Mouse (Mus musculus) midbrain, embryonic 13.5 days (tissue): ENCODE measurements around the gene Dip2b. TPM values are rescaled to one million over a fixed set of nuclear protein-coding genes. Genes with fewer than 3 reads are reported as not detected.

Experiments
- ATAC-seq: fragments of 200-750 bp; cut with Nextera tagmentation; 2 replicates; pipeline ENCODE4 v1.8.0; 2017; ENCODE audit warnings: mild to moderate bottlenecking, moderate TSS enrichment, moderate library complexity
- H3K27ac ChIP-seq: fragments of 300-500 bp; sonication (generic); 2 replicates; pipeline ENCODE4 v1.5.1; 2015; ENCODE audit warnings: inconsistent platforms, mild to moderate bottlenecking, moderate library complexity
- H3K27me3 ChIP-seq: fragments of 300-500 bp; sonication (generic); 2 replicates; pipeline ENCODE4 v1.6.1; 2015; ENCODE audit warnings: mild to moderate bottlenecking, inconsistent platforms
- H3K36me3 ChIP-seq: fragments of 300-500 bp; sonication (generic); 2 replicates; pipeline ENCODE4 v1.6.1; 2015; ENCODE audit warnings: mild to moderate bottlenecking, inconsistent platforms
- H3K4me1 ChIP-seq: fragments of 300-500 bp; sonication (generic); replicated peaks from 2 replicates; pipeline ENCODE4 v1.6.1; 2015; ENCODE audit warnings: inconsistent platforms
- H3K4me2 ChIP-seq: fragments of 300-500 bp; sonication (generic); replicated peaks from 2 replicates; pipeline ENCODE4 v1.6.1; 2015; ENCODE audit warnings: moderate library complexity, mild to moderate bottlenecking, inconsistent platforms
- H3K4me3 ChIP-seq: fragments of 300-500 bp; sonication (generic); replicated peaks from 2 replicates; pipeline ENCODE4 v1.5.1; 2015; ENCODE audit warnings: mild to moderate bottlenecking, inconsistent platforms
- H3K9ac ChIP-seq: fragments of 300-500 bp; sonication (generic); replicated peaks from 2 replicates; pipeline ENCODE4 v1.6.1; 2015; ENCODE audit warnings: mild to moderate bottlenecking, inconsistent platforms
- H3K9me3 ChIP-seq: fragments of 300-500 bp; sonication (generic); 2 replicates; pipeline ENCODE4 v1.6.1; 2016; ENCODE audit warnings: mild to moderate bottlenecking, inconsistent platforms
- WGBS: fragments of 180-500 bp; shearing (Covaris S2); methylation state at CpG from one replicate; pipeline ENCODE4 v1.1.7; 2015; 5-methylcytosine and 5-hydroxymethylcytosine counted together
- polyA plus RNA-seq: library from polyadenylated mRNA; unstranded; fragments of >200 nt; fragmentation: Nextera tagmentation; extraction: Ambion mirVana; gene quantifications from 2 replicates; pipeline ENCODE4 v1.2.1, GENCODE M21; 2015

Dip2b gene
- polyA plus RNA-seq, 1 experiment from 2014 or later, result 24.1 TPM

DNA sequence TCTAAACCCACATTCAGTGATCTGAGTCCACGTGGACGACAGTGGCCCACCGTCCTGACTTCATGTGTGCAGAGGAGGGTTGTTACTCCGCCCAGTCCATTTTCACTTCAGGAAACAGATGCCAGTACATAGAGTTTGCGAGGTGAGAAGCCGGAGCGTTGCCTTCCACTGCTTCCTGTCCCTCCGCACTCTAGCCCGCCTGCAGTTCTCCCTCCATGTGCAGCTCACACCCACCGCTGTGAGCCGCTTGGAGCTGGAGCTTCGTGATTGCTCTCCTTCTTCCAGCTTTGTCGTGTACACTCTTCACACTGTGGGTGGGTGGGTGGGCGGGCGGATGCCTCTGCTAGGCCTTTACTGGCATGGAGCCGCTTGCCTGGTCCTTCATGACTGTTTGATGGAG lies 53.8 kb downstream of the Dip2b start:
- Histone ChIP-seq H3K4me3 (no peak overlapping the region), H3K27ac (peak overlapping the region; percentile 41; the same call in 1 of the 2 replicates), H3K4me2 (no peak overlapping the region), H3K27me3 (no peaks in the 10 kb centered on the region), H3K9me3 (no peaks in the 10 kb centered on the region), H3K9ac (no peak overlapping the region), H3K4me1 (peaks cover 41% of the 10 kb centered on the region), H3K36me3 (no peaks in the 10 kb centered on the region)
- WGBS, result 63% methylated on average over 16 of the region's 16 CpGs
- peak; percentile 40; the same call in 1 of the 2 replicates for ATAC-seq

DNA sequence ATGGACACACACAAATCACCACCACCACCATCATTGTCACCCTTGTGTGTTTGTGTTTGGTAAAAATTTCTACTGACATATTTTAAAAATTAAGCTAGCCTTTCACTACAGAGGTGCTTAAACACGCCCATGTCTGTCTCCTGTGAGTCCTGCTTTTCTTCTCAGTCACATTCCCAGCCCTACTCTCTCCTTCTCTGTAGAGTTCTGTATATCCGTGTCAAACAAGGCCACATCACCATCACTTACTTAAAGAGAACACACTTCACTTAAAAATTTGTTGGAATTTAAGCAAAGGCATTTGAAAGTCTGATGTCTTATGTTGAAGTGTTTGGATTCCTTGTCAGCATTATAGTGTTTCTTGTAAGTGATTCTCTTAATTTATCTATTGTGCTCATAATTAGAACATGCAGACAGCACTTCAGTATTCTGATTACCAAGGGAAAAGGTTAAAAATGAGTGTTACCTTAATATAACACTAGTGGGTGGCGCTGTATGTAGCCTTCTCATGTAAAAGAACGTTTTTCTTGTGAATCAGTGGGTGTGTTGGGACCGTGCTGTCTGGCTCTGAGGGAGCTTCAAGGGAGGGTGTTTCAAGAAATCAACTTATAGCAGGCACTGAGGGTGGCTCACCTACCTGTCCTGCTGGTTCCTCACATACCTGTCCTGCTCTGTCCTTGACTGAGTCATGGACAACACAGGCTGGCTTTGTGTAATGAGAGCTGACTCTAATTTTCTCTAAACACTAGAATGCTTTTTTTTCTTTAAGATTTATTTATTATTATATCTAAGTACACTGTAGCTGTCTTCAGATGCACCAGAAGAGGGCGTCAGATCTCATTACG lies 58.3 kb downstream of the Dip2b start:
- H3K27me3 ChIP-seq, result no peaks in the 10 kb centered on the region
- no peak overlapping the region for H3K27ac ChIP-seq
- no peaks in the 10 kb centered on the region for H3K36me3 ChIP-seq
- no peak overlapping the region for H3K9ac ChIP-seq
- no peaks in the 10 kb centered on the region for H3K9me3 ChIP-seq
- H3K4me3 ChIP-seq, result no peak overlapping the region
- peaks cover 40% of the 10 kb centered on the region for H3K4me1 ChIP-seq
- no peak for ATAC-seq
- 92% methylated on average over 7 of the region's 7 CpGs for WGBS
- H3K4me2 ChIP-seq, result no peak overlapping the region

DNA sequence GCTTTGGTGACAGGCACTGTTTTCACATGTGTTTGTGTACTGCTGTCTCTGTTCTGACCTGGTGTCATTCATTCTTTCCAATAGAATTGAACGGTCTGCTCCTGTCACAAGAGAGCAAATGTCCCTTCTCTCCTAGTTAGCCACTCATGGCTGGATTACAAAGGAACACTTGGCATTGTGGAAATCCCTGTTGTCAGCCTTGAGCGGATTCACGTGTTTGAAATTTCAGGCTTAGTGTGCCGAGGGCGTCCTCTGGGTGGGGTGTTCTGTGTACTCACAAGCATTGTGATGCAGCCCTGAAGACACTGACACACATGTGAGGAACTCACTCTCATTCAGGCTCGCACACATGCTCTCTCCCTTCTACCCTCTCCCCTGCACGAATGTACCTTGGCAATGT lies 61.9 kb downstream of the Dip2b start:
- Histone ChIP-seq H3K36me3 (no peaks in the 10 kb centered on the region), H3K4me2 (no peak overlapping the region), H3K27me3 (no peaks in the 10 kb centered on the region), H3K9me3 (no peaks in the 10 kb centered on the region), H3K27ac (no peak overlapping the region), H3K4me1 (peaks cover 24% of the 10 kb centered on the region), H3K4me3 (no peak overlapping the region), H3K9ac (no peak overlapping the region)
- WGBS, result 55% methylated on average over 7 of the region's 7 CpGs
- no peak for ATAC-seq

DNA sequence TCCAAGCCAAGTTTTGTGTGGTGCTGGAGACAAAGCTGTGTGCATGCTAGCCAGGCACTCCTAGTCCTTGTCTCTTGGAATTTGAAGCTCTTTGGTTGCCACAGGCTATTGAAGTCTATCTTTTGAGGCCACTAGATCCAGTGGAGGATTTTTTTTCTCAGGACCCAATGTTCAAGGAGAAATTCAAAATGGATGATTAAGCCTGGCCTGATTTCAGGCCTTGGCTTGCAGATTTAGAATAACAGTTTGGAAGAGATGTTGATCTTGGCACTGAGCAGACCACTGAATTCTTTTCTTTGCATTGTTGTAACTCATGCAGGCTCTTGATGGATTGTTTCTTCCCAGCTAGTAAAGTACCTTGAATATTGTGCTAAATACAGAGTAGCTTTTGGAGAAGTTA lies 62.7 kb downstream of the Dip2b start:
- Histone ChIP-seq H3K27me3 (no peaks in the 10 kb centered on the region), H3K9ac (no peak overlapping the region), H3K27ac (no peak overlapping the region), H3K4me3 (no peak overlapping the region), H3K4me1 (peaks cover 26% of the 10 kb centered on the region), H3K9me3 (no peaks in the 10 kb centered on the region), H3K36me3 (no peaks in the 10 kb centered on the region), H3K4me2 (no peak overlapping the region)
- no peak for ATAC-seq

DNA sequence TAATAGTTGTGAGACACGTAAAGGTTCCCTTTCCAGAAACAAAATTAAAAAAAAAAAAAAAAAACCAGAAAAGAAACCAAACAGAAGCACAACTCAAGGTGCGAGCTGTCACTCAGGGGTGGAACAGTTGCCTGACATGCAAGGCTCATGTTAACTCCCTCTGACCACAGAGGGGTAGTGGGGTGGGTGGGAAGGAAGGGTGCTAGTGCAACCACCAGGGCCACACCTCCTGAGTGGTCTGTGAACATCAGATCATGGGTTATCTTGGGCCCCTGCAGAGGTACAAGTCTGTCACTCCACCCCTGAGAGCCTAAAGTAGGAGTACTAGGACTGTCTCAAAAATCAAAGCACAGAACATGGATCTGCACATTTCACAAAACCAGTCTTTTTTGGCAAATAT lies 65.7 kb downstream of the Dip2b start:
- Histone ChIP-seq H3K4me3 (no peak overlapping the region), H3K27me3 (no peaks in the 10 kb centered on the region), H3K4me1 (peaks cover 26% of the 10 kb centered on the region), H3K9me3 (no peaks in the 10 kb centered on the region), H3K4me2 (no peak overlapping the region), H3K36me3 (no peaks in the 10 kb centered on the region), H3K27ac (no peak overlapping the region), H3K9ac (no peak overlapping the region)
- no peak for ATAC-seq
- WGBS, result 91% methylated on average over 2 of the region's 2 CpGs

DNA sequence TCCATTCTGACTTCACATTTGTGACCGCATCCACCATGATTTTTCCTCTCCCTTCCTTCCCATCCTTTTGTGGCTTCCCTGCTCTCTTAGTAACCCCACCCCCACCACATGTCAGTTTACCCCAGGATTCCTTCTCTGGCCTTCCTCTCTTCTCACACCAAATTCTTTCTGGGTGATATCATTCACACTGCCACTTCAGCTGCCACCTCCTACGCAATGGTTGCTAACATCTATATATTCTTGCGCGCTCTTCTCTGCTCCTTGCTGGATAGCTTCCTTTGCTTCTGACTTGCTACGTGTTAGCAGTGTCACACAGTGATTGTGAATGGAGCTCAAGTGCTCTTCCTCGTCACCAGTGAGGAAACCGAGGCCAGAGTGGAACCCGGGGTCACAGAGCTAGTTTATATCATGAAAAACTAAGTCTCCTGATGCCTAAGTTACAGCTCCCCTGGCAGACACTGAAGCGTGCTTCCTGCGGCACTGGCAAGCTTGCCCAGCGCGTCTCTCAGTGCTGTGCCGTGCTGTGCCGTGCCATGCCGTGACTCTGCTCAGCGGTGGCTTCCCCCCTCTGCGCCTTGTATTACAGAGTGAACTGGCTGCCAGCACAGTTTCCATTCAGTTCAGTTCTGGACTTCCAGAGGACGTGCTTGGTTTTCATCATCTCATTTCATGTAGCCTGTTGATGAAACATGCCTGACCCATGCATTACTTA lies 69.8 kb downstream of the Dip2b start:
- Histone ChIP-seq H3K27me3 (no peaks in the 10 kb centered on the region), H3K4me3 (no peak overlapping the region), H3K9me3 (no peaks in the 10 kb centered on the region), H3K9ac (no peak overlapping the region), H3K4me2 (no peak overlapping the region), H3K27ac (no peak overlapping the region), H3K36me3 (no peaks in the 10 kb centered on the region), H3K4me1 (peaks cover 29% of the 10 kb centered on the region)
- no peak for ATAC-seq
- 93% methylated on average over 18 of the region's 18 CpGs for WGBS

DNA sequence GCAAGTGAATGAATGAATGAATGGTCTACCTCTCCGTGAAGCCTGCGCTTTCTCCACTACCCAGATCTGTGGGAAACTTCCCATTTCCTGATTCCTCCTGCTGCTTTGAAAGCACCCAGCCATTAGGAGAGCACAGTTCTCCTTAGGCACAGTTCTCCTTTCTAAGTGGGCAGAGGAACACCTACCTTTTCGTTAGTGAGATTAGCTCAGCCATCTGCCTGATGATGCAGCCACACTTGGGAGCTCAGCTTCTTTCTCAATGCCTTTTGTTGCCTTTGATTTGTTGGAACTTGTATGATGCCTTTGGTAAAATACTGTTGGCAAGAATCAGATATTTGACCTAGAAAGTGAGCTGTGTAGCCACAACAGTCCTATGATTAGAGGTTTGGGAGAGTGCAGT lies 71.5 kb downstream of the Dip2b start:
- Histone ChIP-seq H3K27ac (no peak overlapping the region), H3K9ac (no peak overlapping the region), H3K4me2 (no peak overlapping the region), H3K9me3 (no peaks in the 10 kb centered on the region), H3K27me3 (no peaks in the 10 kb centered on the region), H3K4me1 (peaks cover 37% of the 10 kb centered on the region), H3K4me3 (no peak overlapping the region), H3K36me3 (no peaks in the 10 kb centered on the region)
- WGBS, result 78% methylated on average over 3 of the region's 3 CpGs
- no peak for ATAC-seq

DNA sequence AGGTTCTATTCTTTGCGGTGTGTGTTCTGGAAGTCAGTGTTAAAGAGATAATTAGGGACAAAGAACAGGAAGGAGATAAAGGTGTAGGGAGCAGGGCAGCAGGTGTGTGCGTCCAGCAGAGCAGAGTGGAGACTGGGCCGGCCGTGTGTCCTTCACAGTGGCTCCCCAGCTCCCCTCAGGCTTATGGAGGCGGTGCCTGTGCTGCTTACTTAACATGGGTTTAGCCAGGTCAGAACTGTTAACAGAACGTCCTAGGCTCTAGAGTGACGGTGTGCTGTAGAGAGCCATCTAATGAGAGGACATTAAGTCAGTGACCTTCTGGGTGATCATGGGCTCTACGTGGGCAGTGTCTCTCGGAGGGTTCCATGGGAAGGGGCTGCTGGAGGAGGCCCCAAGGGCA lies 73.4 kb downstream of the Dip2b start:
- Histone ChIP-seq H3K4me1 (peaks cover 31% of the 10 kb centered on the region), H3K27ac (no peak overlapping the region), H3K9me3 (no peaks in the 10 kb centered on the region), H3K27me3 (no peaks in the 10 kb centered on the region), H3K4me3 (no peak overlapping the region), H3K9ac (no peak overlapping the region), H3K36me3 (peaks cover 8% of the 10 kb centered on the region), H3K4me2 (no peak overlapping the region)
- 73% methylated on average over 9 of the region's 9 CpGs for WGBS
- ATAC-seq, result no peak

DNA sequence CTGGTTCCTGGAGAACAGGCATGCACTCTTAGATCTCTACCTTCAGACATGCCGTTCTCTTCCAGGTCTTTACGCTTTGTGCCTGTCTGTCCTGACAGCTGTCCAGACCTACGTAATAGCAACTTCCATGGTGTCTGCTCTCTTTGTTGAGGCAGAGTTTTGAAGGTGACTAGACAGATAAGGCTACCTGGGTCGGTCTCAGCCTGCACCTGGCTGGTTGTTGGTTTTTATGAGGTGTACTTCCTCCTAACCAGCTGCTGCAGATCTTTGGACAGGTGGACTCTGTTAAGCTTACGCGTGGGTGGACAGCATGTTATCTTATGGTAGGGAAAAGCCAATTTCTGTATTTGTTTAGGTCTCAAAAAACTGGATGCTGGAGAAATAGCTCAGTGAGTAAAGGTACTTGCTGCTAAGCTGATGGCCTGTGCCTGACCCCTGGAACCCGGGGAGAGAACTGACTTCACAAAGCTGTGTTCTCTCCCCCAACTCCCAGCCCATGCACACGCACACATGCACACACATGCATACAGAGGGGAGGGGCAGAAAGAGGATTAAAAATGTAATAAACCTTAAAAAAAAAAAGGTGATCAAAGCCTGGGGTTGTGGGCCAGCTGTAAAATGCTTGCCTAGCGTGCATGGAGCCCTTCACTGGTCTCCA lies 74.0 kb downstream of the Dip2b start:
- Histone ChIP-seq H3K9ac (no peak overlapping the region), H3K27me3 (no peaks in the 10 kb centered on the region), H3K36me3 (peaks cover 8% of the 10 kb centered on the region), H3K9me3 (no peaks in the 10 kb centered on the region), H3K4me2 (no peak overlapping the region), H3K27ac (no peak overlapping the region), H3K4me1 (peaks cover 31% of the 10 kb centered on the region), H3K4me3 (no peak overlapping the region)
- no peak for ATAC-seq
- WGBS, result 85% methylated on average over 9 of the region's 9 CpGs

DNA sequence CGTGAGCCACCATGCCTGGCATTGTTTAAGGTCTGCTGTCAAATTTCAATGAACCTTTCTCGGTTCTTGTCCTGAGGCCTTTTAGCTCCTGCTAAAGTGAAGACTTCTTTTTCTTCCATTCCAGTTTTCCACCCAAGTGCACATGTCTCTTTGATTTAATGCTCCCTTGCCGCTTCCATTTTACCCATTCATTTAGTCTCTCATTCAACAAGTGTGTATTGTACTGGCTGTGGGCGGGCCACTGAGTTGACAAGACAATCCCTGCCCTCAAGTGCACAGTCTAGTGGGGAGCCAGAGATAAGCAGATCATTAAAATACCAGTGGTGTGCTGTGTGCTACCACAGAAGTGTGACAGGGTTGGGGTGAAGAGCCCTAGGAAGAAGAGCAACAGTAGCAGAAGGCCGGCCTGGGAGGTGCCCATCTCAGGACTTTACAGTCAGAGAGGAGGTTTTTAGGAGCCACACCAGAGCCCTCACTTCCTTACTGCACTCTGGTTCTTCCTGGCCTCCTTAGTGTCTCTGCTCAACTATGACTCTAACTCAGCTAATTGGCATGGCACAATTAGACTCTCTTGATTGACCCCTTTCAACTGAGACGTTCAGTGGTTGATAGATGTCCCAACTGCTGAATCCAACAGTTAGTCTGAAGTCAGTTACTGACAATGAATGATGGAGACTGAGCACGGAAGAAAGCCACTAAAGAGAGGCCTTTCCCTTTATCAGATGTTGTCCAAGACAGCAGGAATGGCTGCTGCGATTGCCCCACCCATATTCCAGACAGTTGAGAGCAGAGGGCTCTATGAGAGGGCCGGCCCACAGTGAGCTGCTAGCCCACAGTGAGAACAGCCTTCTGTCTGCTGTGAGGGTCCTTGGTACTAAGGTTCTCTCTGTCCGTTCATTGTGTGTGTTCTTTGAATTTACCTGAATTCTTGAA lies 75.1 kb downstream of the Dip2b start:
- Histone ChIP-seq H3K4me2 (no peak overlapping the region), H3K4me3 (no peak overlapping the region), H3K36me3 (peaks cover 18% of the 10 kb centered on the region), H3K4me1 (peaks cover 31% of the 10 kb centered on the region), H3K27me3 (no peaks in the 10 kb centered on the region), H3K27ac (no peak overlapping the region), H3K9me3 (no peaks in the 10 kb centered on the region), H3K9ac (no peak overlapping the region)
- WGBS, result 42% methylated on average over 10 of the region's 10 CpGs
- 0 out of 2 replicates have a peak, but pooled peaks have one; percentile 45 for ATAC-seq

DNA sequence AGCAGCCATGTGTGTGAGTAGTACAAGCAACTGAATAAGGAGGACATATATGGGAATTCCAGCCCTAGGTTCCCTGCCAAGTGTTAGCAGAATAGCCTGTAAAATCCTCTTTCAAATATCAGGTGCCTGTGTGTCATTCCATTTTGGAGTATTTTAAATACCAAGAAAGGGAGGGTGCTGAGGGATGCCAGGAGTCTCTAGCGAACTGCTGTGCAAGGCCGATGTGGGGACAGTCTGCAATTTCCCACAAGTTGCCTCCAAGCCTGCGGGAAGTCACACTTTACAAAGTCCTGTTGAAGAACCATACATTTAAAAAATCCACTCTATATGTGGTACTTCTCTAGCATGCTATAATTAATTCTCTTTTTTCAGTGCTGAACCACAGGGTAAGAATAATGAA lies 77.0 kb downstream of the Dip2b start:
- Histone ChIP-seq H3K36me3 (peaks cover 23% of the 10 kb centered on the region), H3K27me3 (no peaks in the 10 kb centered on the region), H3K4me2 (no peak overlapping the region), H3K27ac (no peak overlapping the region), H3K9me3 (no peaks in the 10 kb centered on the region), H3K4me3 (no peak overlapping the region), H3K9ac (no peak overlapping the region), H3K4me1 (peaks cover 31% of the 10 kb centered on the region)
- ATAC-seq, result no peak
- WGBS, result 90% methylated on average over 3 of the region's 3 CpGs
